Mouse (Mus musculus) heart, postnatal 0 days (tissue): Measurements from ENCODE around the gene Plppr1.
"Not testable (repeated sequence)": the region's sequence is repeated elsewhere in the genome, so short reads cannot be mapped to it uniquely, and the experiment has no call there.

Source experiments
- CTCF ChIP-seq: IDR thresholded peaks from 2 replicates; pipeline ENCODE4 v1.5.1; 2016; ENCODE audit warnings: antibody characterized with exemption, control low read depth, low read depth
- EP300 ChIP-seq: IDR thresholded peaks from 2 replicates; pipeline ENCODE4 v1.6.1; 2016; ENCODE audit warnings: antibody characterized with exemption, low read depth

DNA sequence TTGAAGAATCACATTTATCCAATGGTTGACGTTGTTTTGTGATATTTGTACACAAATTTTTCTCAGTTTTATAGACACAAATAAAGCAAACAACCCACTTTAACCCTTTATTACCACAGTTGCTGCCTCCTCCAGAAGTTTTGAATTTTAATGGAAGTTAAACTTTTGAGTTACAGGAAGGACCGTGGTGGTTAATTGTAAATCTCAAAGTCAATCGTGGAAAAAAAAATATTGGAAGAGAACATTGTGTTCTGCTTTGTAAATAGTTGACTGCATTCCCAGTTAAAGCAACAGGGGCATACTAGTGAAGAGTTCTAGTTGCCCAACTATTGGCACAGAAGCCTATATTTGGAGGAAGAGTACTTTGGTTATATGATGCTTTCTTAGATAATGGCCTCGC, 278.9 kb downstream of the Plppr1 start:
- TF ChIP-seq CTCF, EP300: not testable (repeated sequence)
